Mouse (Mus musculus) embryonic facial prominence, embryonic 10.5 days (tissue): ENCODE data around the gene Vezf1. TPM values are rescaled to one million over a fixed set of nuclear protein-coding genes. Genes with fewer than 3 reads are reported as not detected.
A peak's percentile ranks its signal among the peaks of the same experiment; 100 is the strongest.

Source experiments
- DNase-seq: peaks from one replicate; pipeline ENCODE4 v3.0.0-alpha.2; 2017; ENCODE audit warnings: low spot score
- H3K27ac ChIP-seq: fragments of 300-500 bp; sonication (generic); replicated peaks from 2 replicates; pipeline ENCODE4 v1.5.1; 2016; ENCODE audit warnings: mild to moderate bottlenecking
- H3K27me3 ChIP-seq: fragments of 300-500 bp; sonication (generic); replicated peaks from 2 replicates; pipeline ENCODE4 v1.6.1; 2016; ENCODE audit warnings: low read depth, mild to moderate bottlenecking; ENCODE audit not compliant: poor library complexity, severe bottlenecking
- H3K36me3 ChIP-seq: fragments of 300-500 bp; sonication (generic); replicated peaks from 2 replicates; pipeline ENCODE4 v1.6.1; 2016; ENCODE audit warnings: mild to moderate bottlenecking, moderate library complexity
- H3K4me1 ChIP-seq: fragments of 300-500 bp; sonication (generic); 2 replicates; pipeline ENCODE4 v1.6.1; 2016
- H3K4me3 ChIP-seq: fragments of 300-500 bp; sonication (generic); 2 replicates; pipeline ENCODE4 v1.5.1; 2016; ENCODE audit warnings: mild to moderate bottlenecking, moderate library complexity
- H3K9me3 ChIP-seq: fragments of 300-500 bp; sonication (generic); 2 replicates; pipeline ENCODE4 v1.6.1; 2016; ENCODE audit warnings: mild to moderate bottlenecking
- WGBS: fragments of 180-500 bp; shearing (Covaris S2); methylation state at CpG from one replicate; pipeline ENCODE4 v1.1.7; 2016; 5-methylcytosine and 5-hydroxymethylcytosine counted together
- polyA plus RNA-seq: library from polyadenylated mRNA; unstranded; fragments of >200 nt; fragmentation: Nextera tagmentation; extraction: Ambion mirVana; gene quantifications from 2 replicates; pipeline ENCODE4 v1.2.1, GENCODE M21; 2016

Gene Vezf1
- polyA plus RNA-seq, 1 experiment from 2014 or later: 60.0 TPM

GRCm38 (mm10) chr11:88123021-88123420 lies 54.9 kb downstream of the Vezf1 start:
- Histone ChIP-seq H3K27ac (peak overlapping the region; percentile 48; the same call in 1 of the 2 replicates), H3K4me3 (no peak overlapping the region), H3K36me3 (peaks cover 13% of the 10 kb centered on the region), H3K27me3 (no peaks in the 10 kb centered on the region), H3K4me1 (peaks cover 81% of the 10 kb centered on the region), H3K9me3 (no peaks in the 10 kb centered on the region)
- WGBS: 60% methylated on average over 5 of the region's 5 CpGs
- DNase-seq: no peak

DNA sequence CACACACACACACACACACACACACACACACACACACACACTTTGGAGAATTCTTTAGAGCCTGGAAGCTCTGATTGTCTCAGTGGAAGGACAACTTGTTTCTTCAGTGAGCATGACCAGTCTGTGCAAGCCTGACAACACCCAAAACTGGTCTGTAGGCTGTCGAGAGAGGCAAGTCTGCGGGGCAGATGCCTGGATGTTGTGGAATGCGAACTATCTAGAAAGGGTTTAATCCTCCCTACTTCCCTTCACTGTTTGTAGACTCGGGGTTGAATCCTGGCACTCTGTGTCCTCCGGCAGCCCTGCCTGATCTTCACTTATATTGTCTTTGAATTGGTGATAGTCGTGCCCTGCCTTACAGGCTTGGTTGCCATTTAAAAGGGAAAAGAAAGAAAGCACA lies 55.7 kb downstream of the Vezf1 start:
- Histone ChIP-seq H3K27me3 (no peaks in the 10 kb centered on the region), H3K4me3 (no peak overlapping the region), H3K36me3 (peaks cover 13% of the 10 kb centered on the region), H3K9me3 (no peaks in the 10 kb centered on the region), H3K27ac (peak overlapping the region; percentile 48), H3K4me1 (peaks cover 74% of the 10 kb centered on the region)
- WGBS: 30% methylated on average over 6 of the region's 6 CpGs
- DNase-seq: no peak

DNA sequence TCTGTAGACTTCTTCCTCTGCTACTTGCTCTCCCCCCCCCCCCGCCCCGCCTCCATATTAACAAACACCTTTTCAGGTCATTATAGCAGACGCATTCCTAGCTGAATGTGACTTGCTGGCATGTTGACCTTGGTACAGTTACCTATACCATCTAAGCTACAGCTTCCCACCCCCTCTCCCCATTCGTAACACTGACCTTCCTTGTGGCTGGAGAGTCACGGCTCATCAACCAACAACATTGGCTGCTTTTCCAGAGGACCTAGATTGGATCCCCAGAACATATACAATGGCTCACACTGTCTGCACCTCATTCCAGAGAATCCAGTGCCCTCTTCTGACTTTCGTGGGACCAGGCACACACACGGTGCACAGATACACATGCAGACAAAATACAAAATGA lies 57.4 kb downstream of the Vezf1 start:
- DNase-seq: no peak
- Histone ChIP-seq H3K4me1 (peaks cover 63% of the 10 kb centered on the region), H3K36me3 (peaks cover 13% of the 10 kb centered on the region), H3K4me3 (no peak overlapping the region), H3K27me3 (no peaks in the 10 kb centered on the region), H3K9me3 (no peaks in the 10 kb centered on the region), H3K27ac (peak overlapping the region; percentile 71; the same call in 1 of the 2 replicates)
- 68% methylated on average over 7 of the region's 7 CpGs for WGBS

DNA sequence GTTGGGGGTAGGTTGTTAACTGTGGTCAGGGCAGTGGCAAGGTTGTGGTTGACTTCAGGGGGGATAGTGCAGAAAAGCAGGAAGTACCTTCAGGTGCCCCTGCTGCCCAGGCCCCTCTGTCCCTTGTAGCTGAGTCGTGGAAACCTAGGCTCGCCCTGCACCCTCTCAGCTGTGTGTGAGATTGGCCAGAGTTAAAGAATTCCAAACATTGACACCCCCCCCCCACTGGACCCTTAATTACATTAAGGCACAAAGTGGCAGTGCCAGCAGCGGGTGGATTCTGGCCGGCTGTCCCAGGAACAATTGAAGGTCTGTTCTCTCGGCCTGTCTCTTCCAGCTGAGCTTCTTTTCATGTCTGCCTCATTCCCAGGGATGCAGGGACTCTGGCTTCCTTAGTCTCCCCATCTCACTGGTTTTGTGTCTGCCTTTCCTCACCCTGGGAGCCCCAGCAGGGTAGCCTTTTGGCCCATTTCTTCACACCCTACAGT lies 58.3 kb downstream of the Vezf1 start:
- Histone ChIP-seq H3K9me3 (no peaks in the 10 kb centered on the region), H3K36me3 (peaks cover 6% of the 10 kb centered on the region), H3K4me3 (no peak overlapping the region), H3K4me1 (peaks cover 60% of the 10 kb centered on the region), H3K27ac (peak overlapping the region; percentile 71), H3K27me3 (no peaks in the 10 kb centered on the region)
- WGBS: 10% methylated on average over 5 of the region's 5 CpGs
- peak; percentile 51 for DNase-seq

DNA sequence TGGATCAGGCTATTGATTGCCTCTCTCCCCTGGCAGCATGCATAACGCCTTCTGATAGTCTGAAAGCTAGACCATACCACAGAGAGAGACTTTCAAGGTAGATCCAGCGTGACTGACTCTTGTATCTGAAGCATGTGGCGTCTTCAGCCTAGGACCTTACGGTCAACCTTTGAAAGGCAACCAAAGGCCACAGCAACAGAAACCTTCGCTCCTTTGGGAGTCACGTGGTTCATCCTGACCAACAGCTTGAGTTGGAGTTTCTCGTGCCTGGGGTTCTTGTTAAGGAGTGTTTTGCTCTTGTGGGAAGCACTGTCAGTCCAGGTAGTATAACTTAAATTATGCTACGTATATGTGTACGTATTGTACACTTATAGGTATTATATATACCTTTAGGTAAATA lies 60.4 kb downstream of the Vezf1 start:
- Histone ChIP-seq H3K27ac (no peak overlapping the region), H3K27me3 (no peaks in the 10 kb centered on the region), H3K9me3 (no peaks in the 10 kb centered on the region), H3K4me3 (no peak overlapping the region), H3K4me1 (peaks cover 51% of the 10 kb centered on the region), H3K36me3 (0 out of 2 replicates have a peak, but pooled peaks cover 7% of the 10 kb centered on the region)
- 92% methylated on average over 9 of the region's 9 CpGs for WGBS
- DNase-seq: no peak

DNA sequence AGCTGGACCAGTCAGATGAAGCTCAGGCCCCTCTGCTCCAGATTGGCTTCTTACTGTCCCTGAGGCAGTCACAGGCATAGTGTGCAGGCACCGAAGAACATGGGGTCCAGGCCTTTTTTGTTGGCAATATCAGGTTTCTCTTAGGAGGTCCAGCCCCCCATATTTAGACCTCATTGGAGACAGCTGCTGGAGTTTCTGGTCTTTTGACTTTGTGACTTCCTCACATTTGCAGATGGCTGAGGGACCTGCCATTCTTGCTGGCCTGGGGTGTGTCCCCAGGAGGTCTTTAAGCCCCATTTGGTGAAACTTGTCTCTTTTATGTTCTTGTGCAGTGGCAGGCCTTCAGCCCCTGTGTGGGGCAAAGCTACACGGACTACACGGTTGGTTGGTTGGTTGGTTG lies 61.2 kb downstream of the Vezf1 start:
- 63% methylated on average over 3 of the region's 3 CpGs for WGBS
- H3K36me3 ChIP-seq: peaks cover 13% of the 10 kb centered on the region; the same call in 1 of the 2 replicates
- DNase-seq: no peak
- H3K27me3 ChIP-seq: no peaks in the 10 kb centered on the region
- peaks cover 42% of the 10 kb centered on the region for H3K4me1 ChIP-seq
- H3K4me3 ChIP-seq: no peak overlapping the region
- no peaks in the 10 kb centered on the region for H3K9me3 ChIP-seq
- H3K27ac ChIP-seq: peak overlapping the region; percentile 15

- Histone ChIP-seq H3K27me3 (no peaks in the 10 kb centered on the region), H3K27ac (no peak overlapping the region; the same call in 1 of the 2 replicates), H3K4me3 (no peak overlapping the region), H3K36me3 (peaks cover 13% of the 10 kb centered on the region; the same call in 1 of the 2 replicates), H3K9me3 (no peaks in the 10 kb centered on the region), H3K4me1 (peaks cover 43% of the 10 kb centered on the region)
- DNase-seq: no peak
- WGBS: 94% methylated on average over 10 of the region's 10 CpGs
Measured at GRCm38 (mm10) chr11:88129935-88130334, 61.9 kb downstream of the Vezf1 start.

GRCm38 (mm10) chr11:88131847-88132246 lies 63.8 kb downstream of the Vezf1 start:
- 60% methylated on average over 8 of the region's 8 CpGs for WGBS
- peak overlapping the region; percentile 74 for H3K27ac ChIP-seq
- no peaks in the 10 kb centered on the region for H3K27me3 ChIP-seq
- H3K36me3 ChIP-seq: peaks cover 13% of the 10 kb centered on the region; the same call in 1 of the 2 replicates
- no peaks in the 10 kb centered on the region for H3K9me3 ChIP-seq
- H3K4me3 ChIP-seq: no peak overlapping the region
- DNase-seq: no peak
- H3K4me1 ChIP-seq: peaks cover 35% of the 10 kb centered on the region

Other genes starting within 250 kb of the Vezf1 start
- 0.25 TPM in 2 replicates for gene Lpo, start 240.0 kb upstream of the Vezf1 start, polyA plus RNA-seq
- gene Mks1, start 215.1 kb upstream of the Vezf1 start, polyA plus RNA-seq: 18.4 and 18.7 TPM in 2 replicates
- not detected in 2 replicates for gene Epx, start 192.7 kb upstream of the Vezf1 start, polyA plus RNA-seq
- gene Olfr462, start 176.0 kb upstream of the Vezf1 start, polyA plus RNA-seq: not detected in 2 replicates
- not detected in 2 replicates for gene Olfr463, start 170.9 kb upstream of the Vezf1 start, polyA plus RNA-seq
- not detected in 2 replicates for gene Olfr464, start 147.3 kb upstream of the Vezf1 start, polyA plus RNA-seq
- gene Dynll2, start 80.7 kb upstream of the Vezf1 start, polyA plus RNA-seq: 27.0 and 28.2 TPM in 2 replicates
- gene Srsf1, start 20.9 kb upstream of the Vezf1 start, polyA plus RNA-seq: 402 and 405 TPM in 2 replicates
- gene Cuedc1, start 29.8 kb downstream of the Vezf1 start, polyA plus RNA-seq: 20.8 and 21.9 TPM in 2 replicates
- 60.4 and 71.7 TPM in 2 replicates for gene Mrps23, start 136.1 kb downstream of the Vezf1 start, polyA plus RNA-seq
- gene Ccdc182, start 225.8 kb downstream of the Vezf1 start, polyA plus RNA-seq: 1.7 and 3.6 TPM in 2 replicates